Mouse (Mus musculus) spleen, adult 2 months (tissue): ENCODE measurements around the gene Scn2b.

Experiments used
- CTCF ChIP-seq: fragments of 200-500 bp; IDR thresholded peaks from 2 replicates; pipeline ENCODE4 v1.5.1; 2011; ENCODE audit warnings: mild to moderate bottlenecking, inconsistent platforms; ENCODE audit not compliant: insufficient read depth, insufficient read length, insufficient replicate concordance; ENCODE audit errors: extremely low read depth
- POLR2A ChIP-seq: fragments of 200-500 bp; IDR thresholded peaks from 2 replicates; pipeline ENCODE4 v1.6.1; 2011; ENCODE audit warnings: low read depth, low read length, inconsistent platforms

GRCm38 (mm10) chr9:45170150-45170549 is 52.6 kb downstream of the Scn2b start:
- TF ChIP-seq CTCF, result no peak
- TF ChIP-seq POLR2A, result no peak
